Mouse (Mus musculus) heart, embryonic 14.5 days (tissue): Measurements from ENCODE around the gene Hcn3. TPM values are rescaled to one million over a fixed set of nuclear protein-coding genes. Genes with fewer than 3 reads are reported as not detected.

ENCODE experiments used
- ATAC-seq: fragments of 200-750 bp; cut with Nextera tagmentation; 2 replicates; pipeline ENCODE4 v1.8.0; 2017; ENCODE audit warnings: low read depth, moderate TSS enrichment; ENCODE audit not compliant: insufficient number of reproducible peaks, insufficient read depth, low FRiP score
- H3K27ac ChIP-seq, 2 experiments: fragments of 200-500 bp in 1 of 2; fragments of 300-500 bp in 1 of 2; sonication (generic) in 1 of 2; replicated peaks in 1 of 2; 2 replicates each; pipeline ENCODE4 v1.5.1; 2012 to 2014; ENCODE audit warnings: low read depth in 2 of 2, low read length in 2 of 2, control low read depth in 1 of 2, mild to moderate bottlenecking in 1 of 2, mixed read lengths in 1 of 2; ENCODE audit not compliant: control insufficient read depth in 1 of 2, insufficient read depth in 1 of 2
- H3K27me3 ChIP-seq: fragments of 300-500 bp; sonication (generic); 2 replicates; pipeline ENCODE4 v1.6.1; 2014; ENCODE audit warnings: mild to moderate bottlenecking, low read length, control low read depth; ENCODE audit not compliant: control insufficient read depth, insufficient read depth
- H3K36me3 ChIP-seq: fragments of 300-500 bp; sonication (generic); 2 replicates; pipeline ENCODE4 v1.6.1; 2014; ENCODE audit warnings: mild to moderate bottlenecking, control low read depth, low read length, mixed read lengths; ENCODE audit not compliant: control insufficient read depth, insufficient read depth
- H3K4me1 ChIP-seq, 2 experiments: fragments of 200-500 bp in 1 of 2; fragments of 300-500 bp in 1 of 2; sonication (generic) in 1 of 2; 2 replicates each; pipeline ENCODE4 v1.6.1; 2012 to 2014; ENCODE audit warnings: low read length in 2 of 2, control low read depth in 1 of 2, mixed read lengths in 1 of 2; ENCODE audit not compliant: control insufficient read depth in 2 of 2, insufficient read depth in 2 of 2
- H3K4me2 ChIP-seq: fragments of 300-500 bp; sonication (generic); 2 replicates; pipeline ENCODE4 v1.6.1; 2014; ENCODE audit warnings: mild to moderate bottlenecking, low read length
- H3K4me3 ChIP-seq, 2 experiments: fragments of 200-500 bp in 1 of 2; fragments of 300-500 bp in 1 of 2; sonication (generic) in 1 of 2; 2 replicates each; pipeline ENCODE4 v1.5.1; 2012 to 2014; ENCODE audit warnings: low read length in 2 of 2, mild to moderate bottlenecking in 2 of 2, control low read depth in 1 of 2, low read depth in 1 of 2, moderate library complexity in 1 of 2; ENCODE audit not compliant: control insufficient read depth in 1 of 2, insufficient read depth in 1 of 2
- H3K9ac ChIP-seq: fragments of 300-500 bp; sonication (generic); 2 replicates; pipeline ENCODE4 v1.6.1; 2014; ENCODE audit warnings: mild to moderate bottlenecking, low read length
- H3K9me3 ChIP-seq: fragments of 300-500 bp; sonication (generic); 2 replicates; pipeline ENCODE4 v1.6.1; 2016; ENCODE audit warnings: low read length, control low read depth; ENCODE audit not compliant: control insufficient read depth
- WGBS: fragments of 180-500 bp; shearing (Covaris S2); extraction: QIAGEN DNeasy Blood & Tissue Kit; methylation state at CpG from one replicate; pipeline ENCODE4 v1.1.7; 2014; 5-methylcytosine and 5-hydroxymethylcytosine counted together
- polyA plus RNA-seq: library from polyadenylated mRNA; unstranded; fragments of >200 nt; fragmentation: Nextera tagmentation; extraction: Ambion mirVana; gene quantifications from 2 replicates; pipeline ENCODE4 v1.2.1, GENCODE M21; 2014

Hcn3 gene
- polyA plus RNA-seq, 1 experiment from 2014 or later, result 0.27 TPM

- no peaks in the 10 kb centered on the region for H3K27me3 ChIP-seq
- H3K4me3 ChIP-seq, result no peak overlapping the region
- WGBS, result 79% methylated on average over 18 of the region's 18 CpGs
- H3K27ac ChIP-seq, result no peak overlapping the region
- peaks cover 7 to 8% of the 10 kb centered on the region in 2 experiments for H3K4me1 ChIP-seq
- H3K9me3 ChIP-seq, result no peaks in the 10 kb centered on the region
- H3K4me2 ChIP-seq, result no peak overlapping the region
- ATAC-seq, result no peak
- H3K36me3 ChIP-seq, result peaks cover 15% of the 10 kb centered on the region; the same call in 1 of the 2 replicates
- no peak overlapping the region for H3K9ac ChIP-seq
These were observed 27.9 kb upstream of the Hcn3 start for GRCm38 (mm10) chr3:89187690-89188477.

DNA sequence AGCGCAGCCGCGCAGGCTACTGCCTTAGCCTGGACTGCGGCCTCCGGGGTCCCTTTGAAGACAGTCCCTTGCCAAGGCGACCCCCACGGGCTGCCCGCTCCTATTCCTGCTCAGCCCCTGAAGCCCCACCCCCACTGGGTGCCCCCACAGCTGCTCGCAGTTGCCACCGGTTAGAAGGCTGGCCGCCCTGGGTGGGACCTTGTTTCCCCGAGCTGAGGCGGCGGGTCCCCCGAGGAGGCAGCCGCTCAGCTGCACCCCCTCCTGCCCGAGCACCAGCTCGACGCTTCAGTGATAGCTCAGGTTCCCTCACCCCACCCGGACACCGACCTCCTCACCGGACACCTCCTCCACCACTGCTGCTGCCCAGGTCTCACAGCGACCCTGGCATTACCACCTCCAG is 27.2 kb upstream of the Hcn3 start:
- Histone ChIP-seq H3K27ac (no peak overlapping the region), H3K4me3 (no peak overlapping the region), H3K4me1 (peaks cover 9 to 11% of the 10 kb centered on the region in 2 experiments), H3K4me2 (no peak overlapping the region), H3K36me3 (peaks cover 20% of the 10 kb centered on the region), H3K27me3 (no peaks in the 10 kb centered on the region), H3K9me3 (no peaks in the 10 kb centered on the region), H3K9ac (no peak overlapping the region)
- WGBS, result 36% methylated on average over 23 of the region's 23 CpGs
- ATAC-seq, result no peak

DNA sequence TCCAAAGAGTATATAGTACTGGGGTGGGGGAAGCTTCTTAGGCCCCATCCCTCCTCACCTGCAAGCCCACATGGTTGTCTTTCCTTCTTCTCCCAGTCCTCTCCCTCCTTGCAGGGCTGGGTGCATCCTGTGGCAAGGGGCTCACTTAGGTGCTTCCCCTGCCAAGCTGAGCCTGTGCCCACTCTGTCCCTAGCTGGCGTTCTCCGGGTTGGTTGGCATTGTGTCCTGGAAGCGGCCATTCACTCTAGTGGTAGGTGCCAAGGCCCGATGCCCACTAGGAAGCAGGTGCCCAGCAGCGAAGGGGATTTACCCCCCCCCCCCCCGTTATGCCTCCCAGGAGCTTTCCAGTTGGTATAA is 23.9 kb upstream of the Hcn3 start:
- Histone ChIP-seq H3K9me3 (no peaks in the 10 kb centered on the region), H3K27me3 (no peaks in the 10 kb centered on the region), H3K27ac (no peak overlapping the region), H3K4me1 (peaks cover 9 to 11% of the 10 kb centered on the region in 2 experiments), H3K4me2 (peak overlapping the region; percentile 82), H3K9ac (peak overlapping the region; percentile 81), H3K4me3 (peak overlapping the region; percentile 48 to 79), H3K36me3 (peaks cover 53% of the 10 kb centered on the region)
- ATAC-seq, result no peak
- WGBS, result 83% methylated on average over 6 of the region's 6 CpGs

DNA sequence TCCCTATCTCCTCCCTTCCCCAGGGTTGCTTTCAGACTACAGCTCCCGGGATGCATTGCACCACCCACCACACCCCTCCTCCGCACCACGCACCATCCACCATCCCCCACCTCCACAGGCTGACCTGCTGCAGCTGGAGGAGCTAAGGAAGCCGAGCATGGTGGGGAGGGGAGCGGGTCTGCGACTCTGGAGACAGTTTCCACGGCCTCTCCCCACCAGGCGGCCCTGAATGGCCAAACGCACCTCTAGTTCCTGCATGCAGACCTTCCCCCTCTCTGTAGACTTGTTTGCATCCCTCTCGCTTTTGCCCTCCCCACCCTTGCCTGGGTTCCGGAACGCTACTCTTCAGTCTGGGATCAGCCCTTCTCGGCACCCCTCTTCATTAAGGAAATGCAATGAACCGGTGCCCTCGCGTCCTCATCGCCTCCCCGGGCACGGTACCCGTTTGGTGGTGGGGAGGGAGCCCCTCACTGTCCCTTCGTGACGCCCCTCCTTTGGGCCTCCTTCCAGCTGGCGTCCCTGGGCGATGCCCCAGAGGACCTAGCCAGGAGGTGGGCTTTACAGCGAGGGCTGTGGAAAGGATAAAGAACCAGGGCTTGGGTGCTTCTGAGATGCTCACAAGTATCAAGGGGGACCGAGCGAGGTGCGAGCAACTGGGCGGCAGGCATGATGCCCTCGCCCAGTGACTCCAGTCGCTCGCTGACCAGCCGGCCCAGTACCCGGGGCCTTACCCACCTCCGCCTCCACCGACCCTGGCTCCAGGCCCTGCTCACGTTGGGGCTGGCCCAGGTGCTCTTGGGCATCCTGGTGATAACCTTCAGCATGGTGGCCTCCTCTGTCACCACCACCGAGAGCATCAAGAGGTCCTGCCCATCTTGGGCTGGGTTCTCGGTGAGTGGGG is 23.3 kb upstream of the Hcn3 start, which contains the start of gene Fam189b:
Fam189b (plus strand) TSS at position 86 of the 901 bp plus-strand sequence.
- H3K4me2 ChIP-seq, result peak within 1 kb of the TSS; percentile 82
- H3K9me3 ChIP-seq, result no peaks in the 10 kb centered on the region
- H3K4me3 ChIP-seq, result peak within 1 kb of the TSS; percentile 48 to 79
- peaks cover 9 to 15% of the 10 kb centered on the region in 2 experiments for H3K4me1 ChIP-seq
- ATAC-seq, result peak; percentile 89
- H3K27me3 ChIP-seq, result no peaks in the 10 kb centered on the region
- peaks cover 48% of the 10 kb centered on the region for H3K36me3 ChIP-seq
- H3K27ac ChIP-seq, result peak within 1 kb of the TSS; percentile 41 to 53; a peak in 3 of 4 replicates
- 6% methylated on average over 39 of the region's 39 CpGs for WGBS
- H3K9ac ChIP-seq, result peak within 1 kb of the TSS; percentile 81

DNA sequence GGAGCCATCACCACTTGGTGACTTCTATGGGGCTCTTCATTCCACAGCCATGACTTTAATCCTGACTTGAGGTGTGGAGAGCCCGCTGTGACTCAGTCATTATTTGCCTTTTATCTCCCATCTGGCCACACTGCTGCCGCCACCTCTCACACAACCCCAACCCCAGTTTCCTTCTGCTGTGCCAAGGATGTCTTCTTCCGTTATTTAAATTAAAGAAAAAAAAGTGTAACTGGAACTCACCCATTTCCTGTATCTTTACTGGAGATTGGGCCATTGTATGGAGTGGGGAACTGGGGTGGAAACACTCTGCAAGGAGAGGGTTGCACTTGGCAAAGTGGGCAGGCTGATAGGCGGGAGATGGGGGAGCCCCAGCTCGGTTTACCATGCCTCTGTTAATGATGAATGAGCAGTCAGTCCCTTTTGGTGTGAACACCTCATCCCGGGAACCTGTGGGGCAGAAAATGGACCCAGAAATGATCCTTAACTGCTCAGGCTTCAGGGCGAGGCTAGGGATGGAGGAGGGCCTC is 22.6 kb upstream of the Hcn3 start:
- no peaks in the 10 kb centered on the region for H3K27me3 ChIP-seq
- H3K27ac ChIP-seq, result no peak overlapping the region; a peak in 1 of 4 replicates
- H3K4me1 ChIP-seq, result peaks cover 11 to 17% of the 10 kb centered on the region in 2 experiments
- H3K4me2 ChIP-seq, result peak overlapping the region; percentile 82
- no peaks in the 10 kb centered on the region for H3K9me3 ChIP-seq
- WGBS, result 43% methylated on average over 7 of the region's 7 CpGs
- peak overlapping the region in 1 of 2 experiments; percentile 48; a peak in 3 of 4 replicates for H3K4me3 ChIP-seq
- ATAC-seq, result no peak
- peak overlapping the region; percentile 81 for H3K9ac ChIP-seq
- H3K36me3 ChIP-seq, result peaks cover 42% of the 10 kb centered on the region

GRCm38 (mm10) chr3:89181749-89182500 is 21.9 kb upstream of the Hcn3 start:
- Histone ChIP-seq H3K9me3 (no peaks in the 10 kb centered on the region), H3K9ac (no peak overlapping the region), H3K27ac (no peak overlapping the region), H3K27me3 (no peaks in the 10 kb centered on the region), H3K4me3 (no peak overlapping the region), H3K36me3 (peaks cover 42% of the 10 kb centered on the region), H3K4me1 (peaks cover 11 to 17% of the 10 kb centered on the region in 2 experiments), H3K4me2 (no peak overlapping the region)
- no peak for ATAC-seq
- WGBS, result 93% methylated on average over 27 of the region's 27 CpGs

- WGBS, result 89% methylated on average over 11 of the region's 11 CpGs
- Histone ChIP-seq H3K4me1 (peaks cover 11 to 17% of the 10 kb centered on the region in 2 experiments), H3K9me3 (no peaks in the 10 kb centered on the region), H3K36me3 (peaks cover 65% of the 10 kb centered on the region), H3K9ac (no peak overlapping the region), H3K27me3 (no peaks in the 10 kb centered on the region), H3K4me3 (no peak overlapping the region), H3K4me2 (no peak overlapping the region), H3K27ac (no peak overlapping the region)
- ATAC-seq, result no peak
These were observed 19.1 kb upstream of the Hcn3 start for GRCm38 (mm10) chr3:89179056-89179455.
